Mouse (Mus musculus): ENCODE data around the gene Arsb.

DNA sequence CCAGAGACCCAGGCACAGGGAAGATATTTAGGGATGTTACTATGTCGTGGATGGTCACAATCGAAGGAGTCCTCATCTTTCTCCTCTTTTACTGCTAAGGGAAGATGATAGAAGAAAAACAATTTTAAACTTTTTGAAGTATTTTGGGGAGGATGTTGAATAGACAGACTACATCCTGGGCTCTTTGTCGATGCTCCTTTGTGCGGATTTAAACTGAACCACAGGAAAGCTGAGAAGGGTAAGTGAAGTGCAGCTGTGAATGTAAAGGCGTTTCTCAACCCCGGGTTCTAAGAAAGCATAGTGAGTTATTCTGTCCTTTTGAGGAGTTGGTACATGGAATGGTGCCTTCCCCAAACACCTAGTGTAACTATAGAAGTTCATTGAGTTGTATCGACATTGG is 14.8 kb upstream of the Arsb start:
- TF ChIP-seq POLR2A (IDR thresholded peaks at IDR 0.05; ENCODE audit: borderline replicate concordance, extremely low read depth, low read depth, low read length), result no peak
- TF ChIP-seq CTCF (IDR thresholded peaks at IDR 0.05; ENCODE audit: insufficient read depth, low read length), result no peak
